Mouse (Mus musculus) spleen, adult 2 months (tissue): Measurements from ENCODE around the gene Srrm3. TPM values are rescaled to one million over a fixed set of nuclear protein-coding genes. Genes with fewer than 3 reads are reported as not detected.

Experiments
- DNase-seq, 2 experiments: peaks; one replicate each; pipeline versions ENCODE4 v3.0.0 to v3.0.0-alpha.2; 2012 to 2021; ENCODE audit warnings: low spot score in 2 of 2, low read depth in 1 of 2
- H3K27ac ChIP-seq: fragments of 200-500 bp; 2 replicates; pipeline ENCODE4 v1.5.1; 2012; ENCODE audit warnings: low read length, inconsistent platforms; ENCODE audit not compliant: insufficient read depth
- H3K27me3 ChIP-seq: fragments of 200-500 bp; 2 replicates; pipeline ENCODE4 v1.6.1; 2012; ENCODE audit warnings: mild to moderate bottlenecking, moderate library complexity, low read length, inconsistent platforms; ENCODE audit not compliant: control insufficient read depth, insufficient read depth
- H3K36me3 ChIP-seq: fragments of 200-500 bp; 2 replicates; pipeline ENCODE4 v1.6.1; 2012; ENCODE audit warnings: mild to moderate bottlenecking, low read length, inconsistent platforms; ENCODE audit not compliant: control insufficient read depth, insufficient read depth
- H3K4me1 ChIP-seq: fragments of 200-500 bp; 2 replicates; pipeline ENCODE4 v1.6.1; 2011; ENCODE audit warnings: inconsistent platforms; ENCODE audit not compliant: control insufficient read depth, insufficient read depth, insufficient read length
- H3K4me3 ChIP-seq: fragments of 200-500 bp; 2 replicates; pipeline ENCODE4 v1.5.1; 2011; ENCODE audit warnings: mild to moderate bottlenecking, inconsistent platforms; ENCODE audit not compliant: insufficient read depth, insufficient read length; ENCODE audit errors: extremely low read depth
- CTCF ChIP-seq: fragments of 200-500 bp; IDR thresholded peaks from 2 replicates; pipeline ENCODE4 v1.5.1; 2011; ENCODE audit warnings: mild to moderate bottlenecking, inconsistent platforms; ENCODE audit not compliant: insufficient read depth, insufficient read length, insufficient replicate concordance; ENCODE audit errors: extremely low read depth
- POLR2A ChIP-seq: fragments of 200-500 bp; IDR thresholded peaks from 2 replicates; pipeline ENCODE4 v1.6.1; 2011; ENCODE audit warnings: low read depth, low read length, inconsistent platforms
- WGBS: fragments of 180-500 bp; shearing (Covaris S2); methylation state at CpG from one replicate; pipeline ENCODE4 v1.1.7; 2018; 5-methylcytosine and 5-hydroxymethylcytosine counted together
- polyA plus RNA-seq: library from polyadenylated mRNA; depleted of rRNA; stranded (reverse); fragments of >200 nt; gene quantifications from 2 replicates; pipeline ENCODE4 v1.2.3, GENCODE M21; 2012

Gene Srrm3
- polyA plus RNA-seq, 1 experiment, result 0.06 TPM

DNA sequence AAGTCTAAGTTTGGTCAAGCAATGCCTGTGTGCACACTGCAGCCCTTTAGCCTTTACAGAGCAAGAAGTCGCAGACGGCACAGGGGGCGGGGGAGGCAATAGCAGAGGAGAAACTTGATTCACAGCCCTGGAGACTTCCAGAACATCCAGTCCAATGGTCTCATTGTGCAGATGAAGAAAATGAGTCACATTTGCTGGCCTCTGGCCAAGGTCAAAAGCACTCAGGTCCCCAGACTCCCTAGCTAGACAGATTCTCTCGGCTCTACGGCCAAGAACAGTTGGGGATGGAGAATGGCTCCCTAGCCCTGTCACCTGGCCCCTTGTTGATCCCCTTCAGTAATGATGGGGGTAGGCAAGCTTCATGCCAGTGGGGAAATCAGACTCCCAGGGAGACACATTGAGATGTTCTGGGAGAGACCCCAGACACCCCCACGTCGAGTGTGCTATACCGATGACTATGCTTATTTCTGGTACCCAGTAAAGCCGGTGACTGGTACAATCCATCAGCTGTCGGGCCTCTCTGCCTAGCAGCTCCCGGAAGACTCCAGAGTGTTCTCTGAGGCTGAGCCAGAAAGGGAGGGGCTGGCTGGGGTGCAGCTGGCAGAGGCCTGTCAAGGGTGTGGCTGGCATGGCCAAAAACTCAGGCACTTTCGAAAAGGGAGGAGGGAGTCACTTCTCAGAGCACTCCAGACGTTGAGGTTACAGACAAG, 72.9 kb downstream of the Srrm3 start:
- H3K4me1 ChIP-seq, result no peaks in the 10 kb centered on the region
- no peaks in the 10 kb centered on the region for H3K27me3 ChIP-seq
- H3K4me3 ChIP-seq, result no peak overlapping the region
- no peak for TF ChIP-seq CTCF
- no peak for TF ChIP-seq POLR2A
- no peaks in the 10 kb centered on the region for H3K36me3 ChIP-seq
- no peak for DNase-seq
- H3K27ac ChIP-seq, result peak overlapping the region; percentile 18; the same call in 1 of the 2 replicates
- 28% methylated on average over 13 of the region's 13 CpGs for WGBS

GRCm38 (mm10) chr5:135884641-135885040, 78.0 kb downstream of the Srrm3 start:
- Histone ChIP-seq H3K4me3 (no peak overlapping the region), H3K27ac (no peak overlapping the region), H3K4me1 (no peaks in the 10 kb centered on the region; the same call in 1 of the 2 replicates), H3K36me3 (no peaks in the 10 kb centered on the region), H3K27me3 (peaks cover 6% of the 10 kb centered on the region)
- TF ChIP-seq CTCF (no peak), POLR2A (no peak)
- 80% methylated on average over 6 of the region's 6 CpGs for WGBS
- no peak for DNase-seq

DNA sequence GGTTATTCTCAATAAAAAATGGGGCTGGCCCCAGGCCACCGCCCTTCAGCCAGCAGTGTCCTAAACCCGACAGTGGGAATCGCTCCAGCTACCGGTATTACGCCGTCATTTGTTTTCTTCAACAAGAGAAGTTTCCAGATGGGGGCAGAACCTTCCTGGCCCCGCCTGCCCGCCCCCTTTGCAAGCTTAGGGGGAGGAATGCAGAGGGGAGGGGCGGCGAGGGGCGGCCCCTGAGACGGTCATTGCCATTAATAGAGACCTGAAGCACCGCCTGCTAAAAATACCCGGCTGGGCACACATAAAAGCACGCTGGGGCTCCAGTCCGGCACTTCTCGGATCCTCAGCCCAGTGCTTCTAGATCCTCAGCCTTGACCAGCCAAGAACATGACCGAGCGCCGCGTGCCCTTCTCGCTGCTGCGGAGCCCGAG, 81.0 kb downstream of the Srrm3 start, which contains the start of gene Hspb1:
Gene Hspb1, plus strand, starts transcription at position 245 of the 428 bp plus-strand sequence.
- H3K27me3 ChIP-seq, result peaks cover 6% of the 10 kb centered on the region
- DNase-seq, result peak in 1 of 2 experiments; percentile 15
- H3K27ac ChIP-seq, result no peak within 1 kb of the TSS
- H3K36me3 ChIP-seq, result no peaks in the 10 kb centered on the region
- no peaks in the 10 kb centered on the region; the same call in 1 of the 2 replicates for H3K4me1 ChIP-seq
- peak within 1 kb of the TSS; percentile 33 for H3K4me3 ChIP-seq
- no peak for TF ChIP-seq CTCF
- TF ChIP-seq POLR2A, result no peak
- 4% methylated on average over 24 of the region's 24 CpGs for WGBS

- no peak overlapping the region for H3K27ac ChIP-seq
- no peaks in the 10 kb centered on the region for H3K36me3 ChIP-seq
- no peak for TF ChIP-seq CTCF
- TF ChIP-seq POLR2A, result no peak
- peaks cover 6% of the 10 kb centered on the region for H3K27me3 ChIP-seq
- H3K4me1 ChIP-seq, result peaks cover 2% of the 10 kb centered on the region; the same call in 1 of the 2 replicates
- H3K4me3 ChIP-seq, result peak overlapping the region; percentile 33
- no peak for DNase-seq
- 10% methylated on average over 30 of the region's 30 CpGs for WGBS
These were observed 81.9 kb downstream of the Srrm3 start for GRCm38 (mm10) chr5:135888405-135889215.

GRCm38 (mm10) chr5:135890323-135890722, 83.6 kb downstream of the Srrm3 start:
- Histone ChIP-seq H3K27me3 (peaks cover 6% of the 10 kb centered on the region), H3K4me3 (no peak overlapping the region), H3K4me1 (peaks cover 2% of the 10 kb centered on the region; the same call in 1 of the 2 replicates), H3K27ac (no peak overlapping the region), H3K36me3 (no peaks in the 10 kb centered on the region)
- TF ChIP-seq CTCF (no peak), POLR2A (no peak)
- 41% methylated on average over 4 of the region's 4 CpGs for WGBS
- DNase-seq, result no peak

- Histone ChIP-seq H3K27ac (no peak overlapping the region), H3K36me3 (no peaks in the 10 kb centered on the region), H3K27me3 (peaks cover 6% of the 10 kb centered on the region), H3K4me3 (no peak overlapping the region), H3K4me1 (peaks cover 2% of the 10 kb centered on the region; the same call in 1 of the 2 replicates)
- no peak for DNase-seq
- whole genome bisulfite sequencing, result 66% methylated on average over 3 of the region's 3 CpGs
- TF ChIP-seq POLR2A (no peak), CTCF (no peak)
These were observed 84.2 kb downstream of the Srrm3 start for GRCm38 (mm10) chr5:135890920-135891319.
